Mouse (Mus musculus): Measurements from ENCODE around the gene Igsf9b.

DNA sequence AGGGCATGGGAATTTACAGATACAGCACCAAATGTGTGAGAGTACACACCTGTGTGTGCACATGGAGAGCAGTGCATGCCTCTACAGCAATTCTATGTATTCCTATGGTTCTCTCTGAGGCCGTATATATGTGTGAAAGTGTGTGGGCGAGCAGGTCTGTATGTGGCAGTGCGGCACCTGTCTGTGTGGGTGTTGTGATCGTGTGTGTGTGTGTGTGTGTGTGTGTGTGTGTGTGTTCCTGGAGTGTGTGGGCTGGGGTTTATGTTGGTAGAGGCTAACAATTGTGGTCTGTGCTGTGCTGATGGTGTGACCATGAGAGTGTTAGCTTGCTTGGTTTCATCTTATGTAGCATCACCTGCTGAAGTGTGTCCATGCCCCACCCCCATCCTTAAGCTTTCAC, 12.1 kb upstream of the Igsf9b start:
- TF ChIP-seq POLR2A (IDR thresholded peaks at IDR 0.05; ENCODE audit: borderline replicate concordance, extremely low read depth, insufficient read depth, insufficient read length, poor library complexity, severe bottlenecking) = no peak
- no peak for TF ChIP-seq CTCF (IDR thresholded peaks at IDR 0.05; ENCODE audit: borderline replicate concordance, extremely low read depth, insufficient read depth, insufficient read length)
